Mouse (Mus musculus): Measurements from ENCODE around the gene L2hgdh. TPM values are rescaled to one million over a fixed set of nuclear protein-coding genes. Genes with fewer than 3 reads are reported as not detected.
A peak's percentile ranks its signal among the peaks of the same experiment; 100 is the strongest.

L2hgdh gene
- 10 to 100 TPM; 11.6 to 16.7 TPM for total RNA-seq (2021)

DNA sequence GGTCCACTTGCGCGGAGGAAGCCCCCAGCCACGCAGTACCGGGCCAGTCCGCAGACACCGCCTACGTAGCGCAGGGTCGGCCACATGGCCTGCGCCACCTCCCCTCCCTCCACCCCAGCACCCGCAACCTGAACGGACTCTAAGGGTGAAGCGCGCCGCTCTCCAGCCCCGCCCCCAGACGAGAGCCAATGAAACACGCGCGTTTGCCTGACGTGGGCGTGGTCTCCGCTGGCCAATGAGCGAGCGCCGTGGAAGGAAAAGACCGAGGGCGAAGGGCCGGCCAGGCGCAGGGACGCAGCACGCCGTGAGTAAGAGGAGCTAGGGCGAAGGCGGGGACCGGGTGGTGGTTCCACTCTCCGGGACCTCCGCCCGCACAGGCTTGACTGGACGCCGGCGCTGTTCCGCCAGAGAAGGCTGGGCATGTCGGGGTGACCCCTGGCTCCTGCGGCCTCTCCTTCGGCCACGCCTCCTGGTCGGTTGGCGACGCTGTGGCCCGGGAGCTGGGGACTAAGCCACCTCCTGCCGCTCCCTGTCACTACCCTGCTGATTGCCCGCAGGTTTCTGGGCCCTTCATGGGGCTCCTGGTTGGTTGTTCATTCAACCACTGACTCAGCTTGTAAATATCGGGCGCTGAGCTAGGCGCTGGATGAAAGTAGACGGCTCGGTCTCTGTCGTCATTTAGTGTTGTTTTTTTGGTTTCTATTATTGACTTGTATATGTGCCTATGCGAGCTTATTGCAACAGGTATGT lies at the start of gene L2hgdh, which contains the start of gene Atp5s:
Gene L2hgdh (minus strand): TSS at position 163 of the 750 bp plus-strand sequence.
Gene Atp5s (plus strand): TSS at position 240 of the 750 bp plus-strand sequence.
- intact Hi-C loops (cut with DNase I) = loop anchor here (10.0 kb wide), 1 partner anchor 340 kb away; no protein-coding TSS in a partner anchor
- DNase-seq (ENCODE audit: extremely low spot score in 1 of 2, low spot score in 2 of 2) = peak; percentile 93 to 97

DNA sequence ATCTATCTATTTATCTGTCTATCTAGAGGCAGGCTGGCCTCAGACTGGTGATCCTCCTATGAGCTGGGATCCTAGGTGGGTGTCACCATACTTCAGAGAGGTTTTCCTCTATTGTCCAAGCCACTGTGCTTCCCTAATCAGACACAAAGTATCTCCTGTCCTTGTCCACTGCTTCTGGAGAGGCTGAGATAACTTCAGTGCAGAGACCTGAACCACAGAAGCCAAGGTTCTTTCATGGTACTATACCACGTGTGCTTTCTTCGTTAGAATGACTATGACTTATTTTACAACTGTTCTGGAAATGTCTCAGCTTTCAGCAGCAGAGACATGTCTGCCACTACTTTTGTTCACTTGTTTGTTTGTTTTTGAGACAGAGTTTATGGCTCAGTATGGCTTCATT lies 44.2 kb upstream of the L2hgdh start:
- intact Hi-C loops (cut with DNase I) = no loop called here

DNA sequence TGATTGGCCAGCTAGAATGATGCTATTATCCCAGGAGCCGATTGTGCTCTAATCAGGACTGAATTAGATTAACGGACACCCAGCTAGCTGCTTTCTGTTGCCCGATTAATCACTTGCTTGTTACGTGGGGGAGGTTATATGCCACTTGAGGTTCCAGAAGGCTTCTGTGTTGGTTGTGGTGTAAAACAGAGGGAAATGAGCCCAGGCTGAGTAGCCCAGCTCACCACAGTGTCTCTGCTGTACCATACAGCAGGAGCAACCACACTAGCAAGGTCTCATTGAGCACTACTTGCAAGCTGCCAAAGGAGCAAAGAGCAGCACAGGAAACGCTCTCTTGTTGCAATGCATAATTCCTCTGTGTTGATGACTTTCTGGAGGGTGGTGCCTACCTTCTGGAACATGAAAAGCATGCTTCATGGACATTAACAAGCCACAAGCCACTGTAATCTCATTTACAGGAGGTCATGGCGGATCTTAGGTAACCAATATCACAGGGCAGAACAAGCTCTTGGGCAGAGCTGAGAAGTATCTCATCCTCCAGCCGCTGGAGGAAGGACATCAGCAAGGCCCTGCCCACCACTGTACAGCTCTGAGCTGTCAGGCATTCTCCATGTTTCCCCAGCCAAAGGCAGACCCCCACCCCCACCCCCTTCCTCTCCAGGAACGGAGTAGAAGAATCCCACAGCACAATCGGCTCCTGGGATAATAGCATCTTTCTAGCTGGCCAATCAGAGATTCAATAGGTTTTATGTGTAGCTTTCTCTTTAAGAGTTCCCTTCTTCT lies 43.0 kb upstream of the L2hgdh start:
- intact Hi-C loops (cut with DNase I) = no loop called here
- no peak for DNase-seq (ENCODE audit: extremely low spot score in 1 of 2, low spot score in 2 of 2)

More for the DNA sequence above, 44.2 kb upstream of the L2hgdh start:
- no peak for DNase-seq (ENCODE audit: extremely low spot score in 1 of 2, low spot score in 2 of 2)

DNA sequence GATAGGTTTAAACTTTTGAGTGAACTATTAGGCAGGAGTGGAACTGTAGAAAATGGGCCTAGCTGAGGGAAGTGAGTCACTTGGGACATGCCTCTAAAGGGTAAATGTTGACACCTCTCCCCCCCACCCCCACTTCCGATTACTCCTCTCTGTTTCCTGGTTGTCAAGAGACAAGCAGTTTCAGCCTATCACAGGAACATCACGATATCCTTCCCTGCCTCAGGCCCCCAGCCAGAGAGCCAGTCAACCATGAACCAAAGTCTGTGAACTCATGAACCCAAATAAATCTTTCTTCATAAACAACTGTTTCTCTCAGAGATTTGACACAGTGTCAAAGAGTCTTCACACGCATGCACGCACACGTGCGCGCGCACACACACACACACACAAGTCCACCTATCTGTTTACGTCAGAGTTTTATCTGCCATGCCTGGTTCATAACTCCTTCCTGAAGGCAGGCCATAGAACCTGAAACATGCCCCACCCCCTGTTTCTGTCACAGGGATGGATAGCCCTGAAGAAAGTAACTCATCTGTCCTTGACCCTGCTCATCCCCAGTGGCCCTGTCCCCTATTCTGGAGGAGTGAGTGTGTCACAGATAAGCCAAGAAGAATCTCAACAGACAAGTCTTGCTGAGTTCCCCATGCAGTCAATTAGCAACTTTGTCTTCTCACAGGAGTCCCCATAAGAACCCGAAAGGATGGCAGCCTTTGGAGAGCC lies 41.7 kb upstream of the L2hgdh start:
- intact Hi-C loops (cut with DNase I) = no loop called here
- DNase-seq (ENCODE audit: extremely low spot score in 1 of 2, low spot score in 2 of 2) = no peak

DNA sequence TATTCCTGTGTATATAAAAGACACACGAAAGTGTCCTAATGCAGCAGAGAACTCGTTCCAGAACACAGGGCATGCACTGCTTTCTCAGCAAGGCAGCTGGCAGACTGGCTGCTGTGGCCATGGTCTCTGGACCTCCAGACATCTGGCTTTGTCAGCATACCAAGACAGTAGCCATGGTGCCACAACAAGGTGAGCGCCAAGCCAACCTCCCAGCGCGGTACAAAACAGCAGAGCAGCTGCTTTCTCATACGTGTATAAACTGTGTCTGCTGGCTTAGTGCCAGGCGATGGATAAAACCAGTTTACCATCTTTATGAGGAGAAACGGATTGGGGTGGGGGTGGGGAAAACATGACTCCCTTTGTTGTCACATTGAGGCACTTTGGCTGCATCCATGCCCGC lies 40.9 kb upstream of the L2hgdh start:
- intact Hi-C loops (cut with DNase I) = no loop called here
- no peak for DNase-seq (ENCODE audit: extremely low spot score in 1 of 2, low spot score in 2 of 2)

DNA sequence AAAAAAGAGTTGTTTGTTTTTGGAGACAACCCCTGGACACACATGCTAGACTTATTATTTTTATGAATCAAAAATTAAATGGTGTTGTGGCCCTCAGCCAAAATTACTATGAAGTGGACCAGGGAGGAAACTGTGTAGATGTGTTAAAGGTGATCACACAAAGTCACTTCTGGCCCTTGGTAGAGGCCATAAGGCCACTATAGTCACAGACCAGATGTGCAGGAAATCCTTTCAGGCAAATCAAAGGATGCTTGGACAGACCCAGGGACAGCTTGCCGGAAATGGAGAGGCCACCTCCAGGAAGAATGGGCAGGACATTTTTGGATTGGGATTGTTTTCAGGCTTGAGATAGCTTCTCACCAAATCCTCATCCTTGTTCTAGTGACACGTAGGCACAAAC lies 36.9 kb upstream of the L2hgdh start:
- intact Hi-C loops (cut with DNase I) = no loop called here
- no peak for DNase-seq (ENCODE audit: extremely low spot score in 1 of 2, low spot score in 2 of 2)

DNA sequence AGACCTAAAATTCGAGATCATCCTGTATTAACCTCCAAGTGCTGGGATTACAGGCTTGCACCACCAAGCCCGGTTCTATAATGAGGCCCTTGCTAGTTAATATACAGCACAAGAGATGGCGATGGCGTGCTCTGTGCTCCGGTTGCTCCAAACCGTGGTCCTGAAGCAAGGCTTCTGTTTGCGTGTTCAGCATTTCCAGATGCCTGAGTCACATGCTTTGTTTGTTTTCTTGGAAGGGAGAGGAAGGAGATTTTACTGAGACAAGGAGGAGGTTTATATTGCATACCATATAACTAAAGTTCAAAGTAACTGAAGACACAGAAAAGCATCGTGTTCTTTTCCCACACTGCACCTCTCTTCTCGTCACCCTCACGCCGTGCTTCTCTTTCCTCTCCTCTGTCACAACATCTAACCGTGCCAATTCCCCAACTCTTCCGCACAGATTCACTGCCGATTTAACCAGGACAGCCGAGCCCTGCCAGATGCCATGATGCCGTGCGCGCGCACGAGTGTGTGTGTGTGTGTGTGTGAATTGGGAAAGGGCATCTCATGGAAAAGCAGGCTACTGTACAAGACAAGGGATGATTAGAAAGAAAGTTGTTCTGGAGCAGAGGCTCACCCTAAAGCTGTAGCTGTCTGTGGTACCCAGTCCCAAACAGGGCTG lies 36.2 kb upstream of the L2hgdh start:
- no peak for DNase-seq (ENCODE audit: extremely low spot score in 1 of 2, low spot score in 2 of 2)
- intact Hi-C loops (cut with DNase I) = no loop called here

DNA sequence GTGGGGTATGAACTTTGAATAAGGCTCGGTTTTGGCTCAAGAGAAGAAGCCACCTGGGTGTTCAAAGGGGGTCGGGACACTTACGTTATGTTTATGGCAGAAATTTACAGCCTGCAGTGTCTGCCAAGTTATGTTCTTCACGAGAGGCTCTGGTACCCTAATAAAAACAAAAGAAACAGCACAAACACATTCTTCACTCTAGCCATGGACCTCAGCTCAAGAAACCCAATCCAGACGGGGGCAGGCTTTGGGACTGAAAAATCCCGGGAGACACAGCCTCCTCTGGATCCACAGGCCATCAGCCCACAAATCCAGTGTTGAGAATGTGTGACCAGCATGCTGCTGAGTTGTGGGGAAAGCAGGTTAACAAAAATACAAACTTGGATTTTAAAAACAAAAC lies 35.3 kb upstream of the L2hgdh start:
- no peak for DNase-seq (ENCODE audit: extremely low spot score in 1 of 2, low spot score in 2 of 2)
- intact Hi-C loops (cut with DNase I) = no loop called here

DNA sequence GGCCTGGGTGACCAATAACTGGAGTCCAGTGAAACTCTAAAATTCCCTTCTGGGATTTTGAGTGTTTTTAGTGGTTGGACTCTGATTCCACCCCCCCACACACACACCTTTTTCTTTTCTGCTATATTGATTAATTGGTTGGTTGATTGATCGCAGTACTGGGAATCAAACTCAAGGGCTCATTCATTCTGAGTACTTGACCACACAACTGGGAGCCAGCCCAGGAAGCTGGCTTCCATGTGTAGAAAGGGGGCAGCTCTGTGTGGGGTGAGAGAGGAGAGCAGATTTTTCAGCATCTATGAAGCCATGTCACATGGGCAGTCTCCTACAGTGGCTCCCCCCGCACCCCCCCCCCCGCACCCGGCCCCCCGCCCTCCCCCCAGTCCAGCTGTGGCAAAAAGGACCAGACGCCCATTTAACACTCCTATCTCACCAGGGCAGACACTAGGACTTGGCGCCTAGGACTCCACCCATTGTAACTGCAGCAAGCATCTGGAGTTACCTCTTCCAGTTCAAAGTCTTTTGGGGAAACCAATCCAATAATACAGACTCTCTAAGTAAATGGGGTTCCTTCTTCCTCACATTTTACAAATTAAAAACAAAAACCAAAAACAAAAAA lies 34.7 kb upstream of the L2hgdh start:
- intact Hi-C loops (cut with DNase I) = no loop called here
- DNase-seq (ENCODE audit: extremely low spot score in 1 of 2, low spot score in 2 of 2) = no peak

DNA sequence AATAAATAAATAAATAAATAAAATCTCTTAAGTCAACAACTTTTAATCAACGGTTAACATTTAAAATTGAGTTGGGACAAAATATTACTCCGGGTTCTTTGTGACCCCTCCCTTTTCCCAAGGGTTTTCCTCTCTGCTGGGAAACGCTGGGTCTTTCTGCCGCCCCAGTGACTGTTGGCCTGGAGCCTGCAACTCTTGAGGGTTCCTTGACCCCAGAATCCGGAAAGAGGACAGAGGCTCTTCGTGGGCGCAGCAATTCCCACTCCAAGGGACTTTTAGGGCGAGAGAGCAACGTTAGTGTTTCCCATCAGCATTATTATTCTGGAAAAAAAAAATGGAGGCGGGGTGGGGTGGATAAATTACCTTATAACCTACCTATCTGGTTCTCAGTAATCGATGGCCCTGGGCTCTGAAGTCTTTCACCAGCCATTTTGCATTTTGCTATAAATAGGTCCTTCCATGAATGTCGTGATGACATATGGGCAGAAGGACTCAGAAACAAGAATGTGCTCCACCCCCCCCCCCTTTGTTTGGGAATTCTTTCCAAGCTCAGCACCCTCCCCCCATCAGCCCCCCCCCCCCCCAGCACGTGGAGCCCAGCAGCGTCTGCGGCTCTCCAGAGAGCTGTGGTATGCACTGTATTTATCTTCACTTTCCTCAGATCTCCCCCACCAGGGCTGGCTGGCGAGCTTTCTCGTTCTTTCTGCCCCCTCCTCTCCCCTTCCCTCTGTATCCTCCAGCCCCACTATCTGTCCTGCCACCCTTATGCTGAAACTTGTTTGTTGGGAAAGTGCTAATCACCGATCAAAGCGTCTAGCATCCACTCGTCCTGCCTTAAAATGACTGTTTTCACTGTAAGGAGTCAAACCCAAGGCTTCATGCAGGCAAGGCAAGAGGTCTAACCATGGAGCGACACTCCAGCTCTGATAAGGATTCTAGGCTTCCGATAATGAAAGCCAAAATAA lies 33.8 kb upstream of the L2hgdh start:
- intact Hi-C loops (cut with DNase I) = no loop called here
- peak in 1 of 2 experiments; percentile 55 for DNase-seq (ENCODE audit: extremely low spot score in 1 of 2, low spot score in 2 of 2)

DNA sequence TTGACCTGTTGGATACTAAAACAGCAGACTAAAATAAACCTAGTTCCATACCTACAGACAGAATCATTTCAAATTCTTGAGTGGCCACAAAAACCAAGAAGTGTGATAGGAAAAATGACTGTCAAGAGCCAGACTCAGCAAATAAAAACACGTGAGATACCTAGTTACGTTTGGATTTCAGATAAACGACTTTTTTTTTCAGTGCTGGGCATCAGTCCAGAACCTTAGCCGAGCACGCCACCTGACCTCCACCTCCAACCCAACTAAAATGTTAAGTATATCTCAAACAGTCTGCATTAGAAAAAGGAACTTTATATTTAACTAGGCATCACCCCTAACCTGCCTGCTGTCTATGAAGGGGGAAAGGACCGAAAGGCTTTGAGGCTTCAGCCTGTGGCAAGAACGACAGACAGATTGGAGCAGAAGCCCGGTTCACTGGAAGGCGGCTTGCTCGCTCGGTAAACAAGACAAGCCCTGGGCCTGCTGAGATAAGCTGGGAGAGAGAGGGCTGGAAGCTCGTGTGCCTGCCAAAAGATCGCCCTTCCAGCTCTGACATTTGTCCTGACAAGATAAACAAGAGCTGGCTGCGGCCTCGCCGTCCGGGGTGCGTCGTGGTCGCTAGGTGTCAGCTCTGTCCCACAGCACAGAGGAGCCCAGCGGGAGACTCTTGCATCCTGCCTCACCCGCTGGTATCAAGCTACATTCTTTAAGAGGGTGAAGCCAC lies 32.9 kb upstream of the L2hgdh start:
- intact Hi-C loops (cut with DNase I) = no loop called here
- peak; percentile 66 to 89 for DNase-seq (ENCODE audit: extremely low spot score in 1 of 2, low spot score in 2 of 2)

DNA sequence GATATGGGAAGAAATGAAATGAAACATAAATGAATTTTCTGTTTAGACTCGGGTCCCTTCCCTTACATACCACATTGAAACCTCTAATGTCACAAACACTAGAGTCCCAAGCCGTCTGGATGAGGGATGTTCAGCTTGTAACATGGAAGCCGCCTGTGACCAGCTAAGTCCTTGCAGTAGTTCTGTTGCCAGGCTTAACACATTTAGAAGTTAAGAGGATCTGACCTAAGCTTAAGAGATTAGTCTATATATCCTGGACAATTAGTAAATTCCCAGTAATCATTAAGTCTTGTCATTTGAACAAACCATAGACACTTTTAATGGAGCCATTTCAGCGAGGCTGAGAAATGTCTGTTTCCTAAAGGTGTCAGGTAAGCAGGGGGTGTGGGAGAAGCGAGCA lies 31.3 kb upstream of the L2hgdh start:
- DNase-seq (ENCODE audit: extremely low spot score in 1 of 2, low spot score in 2 of 2) = no peak
- intact Hi-C loops (cut with DNase I) = no loop called here

DNA sequence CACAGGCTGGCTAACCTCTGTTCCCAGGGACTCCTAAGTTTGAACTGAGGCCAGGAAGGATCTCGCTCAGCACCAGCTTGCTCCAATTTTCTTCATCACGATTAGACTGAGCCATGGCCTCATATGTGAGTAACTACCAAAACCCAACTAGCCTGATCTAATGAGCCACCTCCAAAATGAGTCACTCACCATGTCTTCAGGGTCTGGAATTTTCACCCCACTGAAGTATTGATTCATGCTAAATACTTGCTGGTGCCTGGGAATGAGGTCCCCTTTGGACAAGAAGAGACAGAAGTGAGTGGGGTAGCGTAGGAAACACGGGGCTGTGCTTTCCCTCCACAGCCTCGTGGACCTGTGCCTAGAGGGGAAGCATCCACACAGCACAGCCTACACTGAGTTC lies 29.3 kb upstream of the L2hgdh start:
- no peak for DNase-seq (ENCODE audit: extremely low spot score in 1 of 2, low spot score in 2 of 2)
- intact Hi-C loops (cut with DNase I) = no loop called here

DNA sequence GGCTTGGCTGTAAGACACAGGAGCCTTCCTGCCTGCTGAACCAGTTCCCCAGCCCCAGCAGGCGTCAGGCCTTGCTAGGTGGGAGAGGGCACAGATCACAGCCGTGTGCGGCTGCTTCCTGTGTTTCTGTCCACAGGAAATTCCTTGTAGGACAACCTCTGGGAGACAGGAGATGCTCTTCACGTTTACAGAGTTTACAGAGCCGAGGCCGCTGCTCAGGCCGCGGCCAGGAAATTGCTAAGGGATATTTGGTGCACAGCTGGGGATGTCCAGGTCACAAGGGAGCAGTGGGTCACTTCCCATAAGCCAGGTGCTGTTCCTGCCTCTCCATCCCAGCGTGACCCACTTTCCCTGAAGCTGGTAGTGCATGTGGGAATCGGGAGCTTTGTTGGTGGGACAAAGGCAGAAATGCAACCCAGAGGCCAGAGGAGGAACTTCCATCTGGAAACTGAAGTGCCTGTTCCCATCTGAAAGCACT lies 27.2 kb upstream of the L2hgdh start:
- DNase-seq (ENCODE audit: extremely low spot score in 1 of 2, low spot score in 2 of 2) = peak in 1 of 2 experiments; percentile 76
- intact Hi-C loops (cut with DNase I) = no loop called here

DNA sequence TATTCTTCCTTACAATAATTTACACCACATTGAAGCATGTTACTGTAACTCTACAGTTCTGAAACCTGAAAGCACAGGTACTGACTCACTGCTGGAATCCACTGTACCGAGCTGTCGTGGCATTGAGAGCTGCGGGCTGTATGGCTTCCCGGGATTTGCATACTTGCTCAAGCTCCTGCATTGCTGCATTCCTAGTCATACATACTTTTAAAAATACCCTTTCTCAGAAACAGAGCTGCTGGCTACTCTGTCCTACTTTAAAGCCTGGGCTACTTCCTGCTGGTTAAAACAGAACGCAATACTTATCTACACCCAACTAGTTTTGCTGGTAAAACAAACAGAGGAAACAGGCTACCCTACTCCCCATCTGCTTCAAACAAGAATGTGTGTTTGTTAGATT lies 19.5 kb upstream of the L2hgdh start:
- no peak for DNase-seq (ENCODE audit: extremely low spot score in 1 of 2, low spot score in 2 of 2)
- intact Hi-C loops (cut with DNase I) = no loop called here

DNA sequence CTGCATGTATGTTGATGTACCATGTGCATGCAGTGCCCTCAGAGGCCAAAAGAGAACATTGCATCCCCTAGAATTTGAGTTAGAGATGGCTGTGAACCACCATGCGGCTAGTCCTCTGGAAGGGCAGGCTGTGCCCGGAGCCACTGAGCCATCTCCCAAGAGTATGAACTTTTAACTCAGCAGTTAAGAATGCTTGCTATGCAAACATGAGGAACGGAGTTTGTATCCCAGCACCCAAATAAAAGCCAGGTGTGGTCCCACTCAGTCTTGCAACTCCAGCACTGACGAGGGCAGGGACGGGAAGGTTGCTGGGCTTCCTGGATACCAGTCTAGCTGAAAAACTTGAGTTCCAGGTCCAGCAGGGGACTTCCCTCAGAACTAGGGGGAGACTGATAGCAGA lies 17.3 kb upstream of the L2hgdh start:
- intact Hi-C loops (cut with DNase I) = no loop called here
- no peak for DNase-seq (ENCODE audit: extremely low spot score in 1 of 2, low spot score in 2 of 2)

DNA sequence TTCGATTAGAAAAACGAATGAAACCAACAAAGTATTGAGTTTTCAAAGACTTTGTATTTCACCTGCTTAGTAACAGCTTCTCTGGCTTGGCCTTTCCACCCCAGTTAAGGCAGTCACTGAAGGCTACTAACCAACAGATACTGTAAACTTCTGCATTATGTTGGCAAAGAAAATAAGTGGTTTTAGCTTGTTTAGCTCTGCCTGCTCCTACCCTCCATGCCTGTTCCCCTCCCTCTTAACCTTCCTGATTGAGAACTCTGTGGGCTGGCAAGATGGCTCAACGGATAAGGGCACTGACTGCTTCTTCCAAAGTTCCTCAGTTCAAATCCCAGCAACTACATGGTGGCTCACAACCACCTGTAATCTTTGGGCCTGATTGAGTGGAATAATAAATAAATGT lies 9.2 kb upstream of the L2hgdh start:
- intact Hi-C loops (cut with DNase I) = loop anchor here (10.0 kb wide), 1 partner anchor 161 kb away; the partner anchor contains the start of genes Atl1 and Map4k5
- no peak for DNase-seq (ENCODE audit: extremely low spot score in 1 of 2, low spot score in 2 of 2)
